Mouse (Mus musculus): Measurements from ENCODE around the gene St7.

Gene St7

DNA sequence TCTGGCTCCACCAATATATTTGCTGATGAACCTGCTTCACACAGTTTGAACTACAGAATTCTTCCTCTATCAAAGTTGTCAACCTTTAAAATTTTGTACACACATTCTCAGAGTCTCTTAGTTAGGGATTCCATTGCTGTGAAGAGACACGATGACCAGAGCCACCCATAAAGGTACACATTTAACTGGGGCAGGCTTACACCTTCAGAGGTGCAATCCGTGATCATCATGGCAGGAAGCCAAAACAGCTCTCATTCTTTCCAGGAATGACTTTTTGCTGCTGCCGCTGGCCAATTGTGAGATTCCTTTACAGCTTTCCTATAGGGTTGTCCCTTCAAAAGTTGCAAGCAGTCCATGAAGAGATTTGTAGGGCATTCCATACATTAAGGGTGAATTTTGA lies 210.6 kb downstream of the St7 start:
- DNase-seq (ENCODE audit: low spot score): no peak

DNA sequence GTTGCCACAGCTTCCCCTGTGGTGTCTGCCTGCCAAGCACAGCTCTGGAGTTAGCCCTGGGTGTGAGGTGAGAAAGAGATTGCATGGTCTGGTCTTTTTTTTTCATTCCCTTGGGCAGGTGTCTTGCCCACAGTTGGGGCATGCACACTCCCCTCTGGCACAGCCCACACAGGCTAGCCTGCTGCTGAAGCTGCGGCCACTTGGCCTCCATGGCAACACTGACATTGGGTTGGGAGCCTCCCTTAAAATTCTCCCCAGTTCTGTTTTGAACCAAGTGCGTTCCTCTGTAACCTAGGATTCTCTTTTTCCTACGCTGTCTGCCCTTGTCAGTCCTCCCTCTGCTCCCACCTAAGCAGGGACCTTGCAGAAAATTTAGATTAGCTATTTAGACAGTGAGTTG lies 213.0 kb downstream of the St7 start:
- DNase-seq (ENCODE audit: low spot score): no peak

- no peak for DNase-seq (ENCODE audit: low spot score)
These were observed 213.6 kb downstream of the St7 start for GRCm38 (mm10) chr6:17906289-17906688.

DNA sequence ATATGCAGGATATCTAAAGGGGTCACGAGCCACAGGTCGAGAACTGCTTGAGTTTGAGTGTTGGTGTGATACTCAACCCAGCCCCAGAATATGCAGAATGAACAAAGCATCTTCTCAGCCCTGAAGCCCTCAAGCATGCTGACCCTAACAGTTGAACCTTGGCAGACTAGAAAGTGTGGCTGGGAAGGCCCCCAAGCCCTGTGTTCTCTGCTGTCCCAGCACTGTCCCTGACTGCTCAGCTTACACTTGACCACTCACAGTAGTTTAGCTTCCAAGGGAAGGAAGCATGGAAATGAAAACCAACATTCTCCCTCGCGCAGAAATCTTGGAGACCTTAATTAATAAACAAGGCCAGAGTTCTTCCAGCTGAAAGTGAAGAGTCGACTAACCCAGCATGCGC lies 219.6 kb downstream of the St7 start:
- DNase-seq (ENCODE audit: low spot score): no peak

GRCm38 (mm10) chr6:17912825-17913224 lies 220.1 kb downstream of the St7 start:
- no peak for DNase-seq (ENCODE audit: low spot score)

GRCm38 (mm10) chr6:17913315-17913714 lies 220.6 kb downstream of the St7 start:
- DNase-seq (ENCODE audit: low spot score): no peak

DNA sequence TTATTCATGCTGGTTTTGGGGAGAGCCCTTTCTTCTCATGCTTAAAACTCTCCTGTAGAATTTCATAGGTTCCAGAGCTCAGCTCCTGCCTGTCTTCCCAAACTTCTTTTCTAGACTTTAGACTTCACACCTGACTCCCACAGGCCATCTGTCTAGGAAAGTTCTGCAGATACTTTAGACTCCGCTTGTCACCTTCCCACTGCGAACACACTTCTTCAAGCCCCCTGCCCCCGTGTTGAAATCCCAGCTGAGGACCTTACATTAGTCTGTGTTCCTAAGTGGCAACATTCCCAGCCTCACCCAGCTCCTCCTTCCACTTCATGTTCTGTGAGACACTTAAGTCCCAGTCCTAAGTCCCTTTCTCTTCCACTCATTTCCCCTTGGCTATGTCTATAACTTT lies 221.6 kb downstream of the St7 start:
- DNase-seq (ENCODE audit: low spot score): no peak

DNA sequence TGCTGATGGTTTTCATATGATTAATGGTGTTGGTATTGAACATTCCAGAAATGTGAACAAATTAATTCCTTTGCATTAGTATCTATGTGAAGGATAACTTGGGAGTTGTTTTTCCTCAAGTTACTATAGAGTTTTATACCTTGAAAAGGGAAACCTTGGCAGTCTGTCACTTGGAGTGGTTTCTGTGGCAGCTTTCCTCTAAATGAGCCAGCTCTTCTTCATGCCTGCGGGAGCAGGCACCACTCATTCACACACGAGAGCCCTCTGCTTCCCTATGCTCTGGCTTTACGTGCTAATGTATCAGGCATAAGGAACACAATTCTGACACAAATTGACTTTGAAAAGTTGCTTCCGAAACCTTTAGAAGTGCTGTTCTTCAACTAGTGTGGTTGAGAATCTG lies 224.5 kb downstream of the St7 start:
- no peak for DNase-seq (ENCODE audit: low spot score)

DNA sequence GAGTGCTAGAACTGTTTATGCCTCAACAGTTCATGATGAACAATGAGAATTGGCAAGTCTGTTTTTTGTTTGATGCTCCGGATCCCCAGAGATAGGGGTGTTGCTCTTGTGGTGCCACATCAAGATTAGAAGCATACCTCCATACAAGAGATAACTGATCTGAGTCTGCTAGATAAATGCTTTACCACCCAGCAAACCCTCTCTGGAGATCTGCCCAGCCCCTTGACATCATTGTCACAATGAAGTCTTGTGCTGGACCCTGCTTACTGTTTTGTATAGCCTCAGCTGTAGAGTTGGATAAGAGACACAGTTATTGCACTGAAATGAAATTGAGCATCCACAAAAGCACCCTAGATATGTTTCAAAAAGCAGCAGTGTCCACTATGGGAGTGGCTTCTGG lies 229.4 kb downstream of the St7 start:
- no peak for DNase-seq (ENCODE audit: low spot score)

DNA sequence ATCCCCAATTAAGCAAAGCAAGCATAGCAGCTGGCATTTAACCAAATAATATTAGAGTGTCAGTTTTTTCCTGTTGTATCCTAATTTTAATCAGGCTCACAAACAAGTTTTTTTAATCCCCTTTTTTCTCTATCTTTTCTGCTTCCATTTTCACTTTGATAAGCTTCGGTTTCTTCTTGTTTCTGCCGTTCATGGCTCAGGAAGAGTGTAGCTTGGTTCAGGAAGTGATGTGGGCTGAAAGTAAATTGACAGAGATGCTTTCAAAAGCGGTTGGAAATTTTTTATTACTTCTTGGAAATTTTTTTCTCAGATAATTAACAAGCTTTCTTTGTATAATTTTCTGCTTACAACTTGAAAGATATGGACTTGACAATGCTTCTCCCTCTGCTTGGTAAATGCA lies 230.2 kb downstream of the St7 start:
- DNase-seq (ENCODE audit: low spot score): no peak

- DNase-seq (ENCODE audit: low spot score): no peak
These were observed 230.6 kb downstream of the St7 start for GRCm38 (mm10) chr6:17923370-17923769.

GRCm38 (mm10) chr6:17923894-17924505 lies 231.3 kb downstream of the St7 start:
- no peak for DNase-seq (ENCODE audit: low spot score)

DNA sequence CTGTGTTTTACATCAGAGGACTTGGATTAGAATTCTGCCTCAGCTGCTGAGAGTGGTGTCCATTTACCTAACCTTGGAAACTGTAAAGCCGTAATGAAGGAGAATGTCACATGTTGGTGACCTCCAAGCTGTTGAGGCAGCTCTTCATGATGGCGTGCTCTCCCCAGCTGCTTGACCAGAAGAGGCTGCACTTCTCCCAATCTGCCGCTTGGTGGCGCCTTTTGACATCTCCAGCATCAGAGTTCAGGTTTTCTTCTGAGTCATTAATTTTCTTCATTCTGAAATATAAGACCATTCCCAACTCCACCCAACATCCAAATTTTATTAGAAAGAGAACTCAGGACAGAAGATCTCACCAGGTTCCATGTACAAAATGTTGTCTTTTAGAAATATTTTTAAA lies 232.5 kb downstream of the St7 start:
- DNase-seq (ENCODE audit: low spot score): no peak

DNA sequence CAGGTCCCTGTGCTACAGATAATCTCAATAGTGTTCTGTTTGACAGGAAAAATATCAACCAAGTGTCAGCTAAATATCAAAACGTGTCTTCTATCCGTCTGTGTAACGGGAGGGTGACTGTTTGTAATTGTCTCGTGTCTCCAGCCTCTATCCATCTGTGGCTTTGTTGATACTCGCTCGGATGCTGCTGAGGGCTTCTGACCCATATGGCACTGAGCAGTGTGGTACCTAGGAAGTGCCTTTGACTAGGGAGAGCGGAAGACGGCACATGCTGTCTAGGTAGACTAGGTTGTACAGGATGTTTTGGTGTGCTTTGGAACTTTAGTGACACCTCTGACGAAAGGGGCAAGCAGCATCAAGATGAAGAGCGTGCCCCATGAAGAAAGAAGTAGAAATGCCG lies 235.0 kb downstream of the St7 start:
- DNase-seq (ENCODE audit: low spot score): no peak

GRCm38 (mm10) chr6:17931187-17931586 lies 238.5 kb downstream of the St7 start:
- no peak for DNase-seq (ENCODE audit: low spot score)

DNA sequence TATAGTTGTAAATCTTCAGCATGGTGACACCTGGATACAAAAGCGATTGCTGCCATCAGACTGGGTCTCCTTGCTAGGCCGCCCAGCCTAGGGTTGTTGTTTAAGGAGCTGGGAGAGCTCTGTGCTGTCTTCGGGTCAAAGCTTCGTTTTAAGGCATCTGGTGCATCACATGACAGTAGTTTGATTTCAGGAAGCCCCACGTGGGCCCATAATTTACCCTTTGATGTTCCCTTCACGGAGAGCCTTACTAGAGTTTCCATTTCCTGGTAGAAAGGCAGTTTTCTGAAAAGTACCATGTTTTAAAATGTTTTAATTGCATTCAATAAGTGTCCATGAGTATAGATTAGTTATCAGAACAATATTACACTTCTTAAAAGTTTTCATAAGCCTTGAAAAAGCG lies 239.1 kb downstream of the St7 start:
- no peak for DNase-seq (ENCODE audit: low spot score)

- no peak for DNase-seq (ENCODE audit: low spot score)
These were observed 240.1 kb downstream of the St7 start for GRCm38 (mm10) chr6:17932806-17933205.

- DNase-seq (ENCODE audit: low spot score): no peak
These were observed 246.1 kb downstream of the St7 start for GRCm38 (mm10) chr6:17938631-17939346.

GRCm38 (mm10) chr6:17941916-17942315 lies 249.2 kb downstream of the St7 start:
- DNase-seq (ENCODE audit: low spot score): no peak

- DNase-seq (ENCODE audit: low spot score): no peak
These were observed 249.6 kb downstream of the St7 start for GRCm38 (mm10) chr6:17942344-17942743.

GRCm38 (mm10) chr6:17943877-17944617 lies 251.3 kb downstream of the St7 start:
- DNase-seq (ENCODE audit: low spot score): no peak

DNA sequence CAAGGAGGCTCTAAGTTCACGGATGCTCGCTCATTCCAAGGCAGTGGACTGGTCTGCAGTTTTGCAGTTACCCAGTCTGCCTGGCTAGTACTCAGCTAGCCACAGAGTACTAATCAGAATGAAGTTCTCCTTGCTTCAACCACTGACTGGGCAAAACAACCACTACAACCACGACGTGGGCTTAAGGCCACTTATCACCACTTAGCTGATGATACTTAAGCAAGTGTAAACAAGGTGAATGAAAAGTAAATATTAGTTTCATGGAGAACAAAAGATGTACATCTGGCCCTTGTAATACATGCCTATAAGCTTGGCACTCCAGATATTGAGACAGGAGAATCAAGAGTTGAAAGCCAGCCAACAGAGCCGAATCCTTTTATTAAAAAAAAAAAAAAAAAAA lies 253.7 kb downstream of the St7 start:
- DNase-seq (ENCODE audit: low spot score): no peak

GRCm38 (mm10) chr6:17947130-17947831 lies 254.5 kb downstream of the St7 start:
- no peak for DNase-seq (ENCODE audit: low spot score)
